Mouse (Mus musculus) T-helper 1 cell (primary cell): Measurements from ENCODE around the gene Mcm7.
"Not testable (repeated sequence)": the region's sequence is repeated elsewhere in the genome, so short reads cannot be mapped to it uniquely, and the experiment has no call there.

Experiments used
- in situ Hi-C: fragments of 300-600 bp; cut with MboI, MseI; formaldehyde crosslinking; loops from one replicate; pipeline ENCODE4 v1.15.1; 2025; ENCODE audit warnings: high pct_unique_total_duplicates

Gene Mcm7

DNA sequence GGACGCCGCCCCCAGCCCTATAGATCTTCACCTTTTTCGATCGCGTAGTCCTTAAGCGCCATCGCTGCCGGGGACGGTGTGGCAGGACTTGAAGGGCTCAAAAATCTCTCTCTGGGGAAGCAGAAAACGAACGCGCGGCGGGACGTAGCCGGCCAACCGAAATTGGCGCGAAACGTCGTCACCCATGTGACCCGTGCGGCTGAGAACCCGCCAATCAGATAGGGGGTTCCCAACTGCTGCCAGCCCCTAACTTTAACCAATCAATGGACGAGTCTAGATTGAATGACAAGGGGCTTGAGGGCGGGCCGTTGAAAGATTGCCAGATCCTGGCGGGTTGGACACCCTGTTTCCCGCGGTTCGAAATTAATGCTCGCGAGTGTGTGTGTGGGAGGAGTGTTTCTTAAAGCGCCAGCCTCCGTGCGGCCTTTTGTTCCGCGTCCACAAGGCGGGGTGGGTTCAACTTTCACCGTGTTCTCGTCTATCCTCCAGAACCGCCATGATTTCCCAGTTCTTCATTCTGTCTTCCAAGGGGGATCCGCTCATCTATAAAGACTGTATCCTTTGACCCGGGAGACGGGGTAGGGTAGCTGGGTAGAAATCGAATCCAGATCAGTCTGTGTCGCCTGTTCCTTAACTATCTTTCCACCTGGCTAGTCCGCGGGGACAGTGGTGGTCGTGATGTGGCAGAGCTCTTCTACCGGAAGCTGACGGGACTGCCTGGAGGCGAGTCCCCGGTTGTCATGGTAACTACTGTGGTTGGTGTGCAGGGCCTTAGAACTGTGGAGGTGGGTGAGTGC is at the start of gene Mcm7, which contains the start of gene Ap4m1:
Gene Mcm7 (minus strand): TSS at position 728 of the 797 bp plus-strand sequence.
Gene Ap4m1 (plus strand): TSS at position 308 of the 797 bp plus-strand sequence.
- in situ Hi-C loops: loop anchor here (10.0 to 25.0 kb wide), 2 partner anchors 637 to 860 kb away; partner anchors contain the start of genes Epo, Gnb2, Srrt and Trip6

DNA sequence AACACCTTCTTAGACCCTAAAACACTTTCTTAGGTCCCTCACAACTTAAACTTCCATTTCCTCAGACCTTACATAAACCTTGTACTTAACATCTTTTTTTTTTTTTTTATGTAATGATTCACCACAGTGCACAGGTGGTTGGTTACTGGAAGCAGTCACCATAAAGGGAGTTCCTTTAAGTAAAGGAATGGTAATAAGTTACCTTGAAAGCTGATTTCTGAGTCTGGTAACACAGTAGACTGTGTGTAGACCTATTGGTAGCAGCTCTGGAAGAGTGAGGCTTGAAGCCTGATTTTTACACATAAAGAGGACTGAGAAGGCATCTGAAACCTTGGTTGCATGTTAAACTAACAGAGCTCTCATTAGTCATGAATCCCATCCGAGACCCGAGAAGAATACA is 47.6 kb upstream of the Mcm7 start:
- in situ Hi-C loops: no loop called here

GRCm38 (mm10) chr5:138216632-138217031 is 44.4 kb upstream of the Mcm7 start:
- in situ Hi-C loops: not testable (repeated sequence)

DNA sequence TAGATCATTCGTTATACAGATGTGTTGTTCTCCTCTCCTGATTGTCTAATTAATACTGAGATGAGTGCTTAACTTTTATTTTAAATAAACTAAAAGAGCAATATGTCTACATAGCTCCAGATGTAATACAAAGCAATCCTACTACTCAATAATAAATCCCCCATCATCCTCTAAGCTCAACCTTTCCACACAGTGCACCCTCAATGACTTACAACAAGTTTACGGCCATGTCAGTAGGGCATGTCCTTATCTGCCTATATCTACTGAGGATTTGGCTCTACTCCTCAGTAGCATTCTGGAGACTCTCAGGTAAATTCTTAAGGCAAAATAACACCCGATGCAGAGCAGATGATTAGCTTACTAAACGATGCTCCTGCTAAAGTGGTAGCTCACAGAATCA is 35.7 kb upstream of the Mcm7 start:
- in situ Hi-C loops: loop anchor here (5.0 kb wide), 1 partner anchor 444 kb away; no protein-coding TSS in a partner anchor

DNA sequence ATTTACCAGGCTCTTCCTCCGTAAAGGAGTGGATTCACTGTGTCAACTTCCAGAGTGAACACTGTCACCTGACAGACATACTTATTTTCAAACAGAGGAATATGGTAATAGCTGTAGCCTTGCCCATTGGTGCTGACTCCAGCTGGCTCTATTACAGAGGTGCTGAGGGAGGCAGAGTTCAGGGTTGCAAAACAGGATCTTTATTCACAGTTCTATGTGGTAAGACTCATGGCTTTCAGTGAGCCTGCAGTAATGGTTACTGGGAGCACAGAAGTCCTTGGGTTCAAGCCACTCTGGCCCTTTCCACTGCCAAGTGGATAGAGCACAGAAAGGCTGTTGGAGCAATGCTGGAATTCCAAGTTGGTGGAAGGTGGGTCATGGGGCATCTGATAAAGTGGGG is 35.0 kb upstream of the Mcm7 start:
- in situ Hi-C loops: loop anchor here (5.0 kb wide), 1 partner anchor 445 kb away; no protein-coding TSS in a partner anchor

DNA sequence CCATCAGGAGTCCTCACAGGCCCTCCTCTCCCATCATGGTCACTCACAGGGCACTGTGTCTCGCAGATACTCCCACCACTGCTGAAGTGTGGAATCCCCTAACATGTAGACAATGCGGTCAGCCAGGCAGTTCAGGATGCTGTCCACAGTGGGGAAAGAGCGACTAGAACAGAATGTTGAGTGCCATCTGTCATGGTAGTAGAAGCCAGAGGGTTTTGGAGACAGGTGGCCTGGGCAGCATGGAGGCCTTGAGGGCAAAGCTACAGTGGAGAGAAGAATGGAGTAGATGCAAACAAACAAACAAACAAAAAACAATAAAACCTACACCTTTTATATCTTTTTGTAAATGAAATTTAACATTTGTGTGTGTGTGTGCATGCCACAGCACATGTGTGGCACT is 29.9 kb upstream of the Mcm7 start:
- in situ Hi-C loops: no loop called here

DNA sequence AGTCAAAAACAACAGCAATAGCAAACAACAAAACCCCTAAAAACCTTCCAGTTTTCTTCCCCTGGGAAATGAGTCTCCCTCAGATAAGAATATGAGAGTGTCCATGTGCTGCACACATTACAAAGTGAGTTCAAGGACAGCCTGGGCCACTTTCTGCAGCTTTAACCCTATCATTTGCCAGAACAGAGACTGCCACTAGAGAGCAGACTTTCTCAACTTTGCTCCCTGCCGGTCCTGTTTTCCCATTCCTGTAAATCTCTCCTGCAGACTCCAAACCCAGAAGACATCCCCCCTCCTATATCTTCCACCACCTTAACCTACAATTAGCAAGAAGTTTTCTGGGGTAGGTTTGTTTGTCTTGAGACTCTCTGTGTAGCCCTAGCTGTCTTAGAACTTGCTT is 27.4 kb upstream of the Mcm7 start:
- in situ Hi-C loops: no loop called here

DNA sequence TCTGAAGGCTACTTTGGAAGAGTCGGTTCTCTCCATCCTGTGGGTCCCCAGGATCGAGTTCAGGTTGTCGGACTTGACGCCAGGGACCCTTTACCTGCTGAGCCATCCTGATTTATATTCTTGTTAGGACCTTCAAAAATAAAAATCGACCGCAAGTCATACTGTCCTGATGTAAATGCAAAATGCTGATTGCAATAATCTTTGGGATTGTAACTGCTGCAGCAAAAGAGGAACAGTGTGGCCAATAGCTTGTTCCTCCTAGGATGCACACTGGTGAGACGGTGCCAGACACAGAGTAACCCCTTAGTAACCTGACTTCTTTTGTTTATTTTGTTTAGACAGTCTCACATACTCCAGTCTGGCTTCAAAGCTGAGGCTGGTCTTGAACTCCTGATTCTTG is 23.2 kb upstream of the Mcm7 start:
- in situ Hi-C loops: no loop called here

DNA sequence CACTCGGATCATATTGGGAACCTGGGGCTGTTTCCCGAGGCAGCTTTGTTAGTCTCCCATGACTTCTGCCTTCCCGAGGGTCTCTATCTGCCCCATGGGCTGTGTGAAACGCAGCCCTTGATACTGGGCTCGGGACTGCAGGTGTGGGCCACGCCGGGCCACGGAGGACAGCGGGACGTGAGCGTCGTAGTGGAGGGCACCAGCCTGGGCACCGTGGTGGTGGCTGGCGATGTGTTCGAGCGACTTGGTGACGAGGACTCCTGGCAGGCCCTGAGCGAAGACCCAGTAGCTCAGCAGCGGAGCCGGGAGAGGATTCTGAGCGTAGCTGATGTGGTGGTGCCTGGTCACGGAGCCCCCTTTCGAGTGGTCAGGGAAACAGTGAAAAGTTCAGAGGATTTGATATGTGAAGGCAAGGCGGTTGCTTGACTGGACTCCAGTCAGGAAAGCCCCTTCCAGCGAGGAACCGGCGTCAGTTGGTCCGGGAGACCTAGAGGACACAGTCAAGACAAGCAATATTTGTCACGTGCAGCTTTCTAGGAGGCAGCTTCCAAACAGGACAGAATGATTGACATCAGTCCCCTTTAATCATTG is 22.6 kb upstream of the Mcm7 start:
- in situ Hi-C loops: loop anchor here (5.0 kb wide), 1 partner anchor 82 kb away; the partner anchor contains the start of gene Gm43720

GRCm38 (mm10) chr5:138193771-138194727 is 21.8 kb upstream of the Mcm7 start, which contains the start of gene Mblac1:
Mblac1 (plus strand) TSS chr5:138194314.
- in situ Hi-C loops: loop anchor here (5.0 kb wide), 1 partner anchor 83 kb away; the partner anchor contains the start of gene Gm43720

GRCm38 (mm10) chr5:138187661-138188306 is 15.6 kb upstream of the Mcm7 start:
- in situ Hi-C loops: no loop called here

DNA sequence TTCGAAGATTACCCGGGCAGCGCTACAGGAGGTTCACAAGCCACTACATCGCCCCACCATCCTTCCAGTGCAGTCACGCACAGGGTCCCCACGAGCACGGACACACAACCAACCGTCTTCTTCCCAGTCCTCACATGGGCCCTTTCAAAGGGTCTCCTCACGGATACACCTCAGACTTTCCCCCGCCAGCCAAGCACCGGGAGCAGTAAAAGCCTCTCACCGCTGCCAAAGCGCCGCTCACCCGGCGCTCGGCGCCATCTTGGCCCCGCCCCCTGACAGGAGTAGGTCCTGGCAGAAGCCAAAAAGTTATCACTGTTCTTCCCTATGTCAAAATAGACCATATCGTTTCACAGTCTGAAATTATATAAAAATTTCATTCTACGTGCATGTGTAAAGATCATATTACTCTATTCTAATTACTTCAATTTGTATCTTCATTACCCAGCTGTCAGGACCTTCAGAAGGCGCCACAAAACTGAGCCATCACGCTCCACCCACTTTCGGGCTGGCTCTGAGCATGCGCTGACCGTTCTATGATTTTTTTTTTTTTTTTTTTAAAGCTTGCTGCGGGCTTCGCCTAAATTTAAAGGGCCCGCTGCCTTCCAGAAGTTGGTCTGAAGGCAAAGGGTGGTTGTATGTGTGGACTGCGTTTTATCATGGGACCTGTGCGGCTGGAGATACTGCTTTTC is 14.9 kb upstream of the Mcm7 start, which contains the start of the genes Taf6 and Cnpy4:
Gene Taf6 (minus strand): TSS at position 502 of the 689 bp plus-strand sequence.
Gene Cnpy4 (plus strand): TSS at position 536 of the 689 bp plus-strand sequence.
- in situ Hi-C loops: no loop called here

- in situ Hi-C loops: loop anchor here (10.0 to 25.0 kb wide), 2 partner anchors 638 to 861 kb away; partner anchors contain the start of genes Epo, Gnb2, Srrt and Trip6
Observed at GRCm38 (mm10) chr5:138173217-138173616, 995 bp upstream of the Mcm7 start.

DNA sequence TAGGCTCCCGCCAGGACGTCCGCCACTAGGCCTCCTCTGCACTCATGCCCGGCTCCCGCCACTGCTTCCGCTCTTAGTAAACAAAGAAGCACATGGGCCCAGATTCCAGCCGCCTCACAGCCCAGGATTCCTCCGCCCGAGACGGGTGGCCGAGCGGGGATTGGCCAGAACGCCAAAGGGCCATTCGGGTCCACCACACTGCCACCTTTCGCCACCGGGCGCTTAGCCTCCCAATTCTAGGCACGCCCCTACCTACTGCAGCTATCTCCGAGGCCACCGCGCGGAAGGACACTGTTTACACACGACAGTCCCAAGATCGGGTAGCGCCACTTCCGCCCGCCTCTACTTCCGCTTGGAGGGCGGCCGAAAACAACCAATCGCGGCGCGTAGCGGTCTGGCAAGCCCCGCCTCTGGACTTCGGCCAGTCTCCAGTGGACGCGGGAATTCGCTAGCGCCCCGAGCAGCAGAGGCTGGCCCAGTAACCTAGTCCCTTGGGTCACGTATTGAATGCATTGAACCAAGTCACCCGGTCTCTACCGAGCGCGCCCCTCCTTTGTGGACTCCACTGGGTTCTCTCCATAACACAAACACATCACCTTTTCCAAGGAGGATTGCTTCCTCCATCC is 1.2 kb downstream of the Mcm7 start:
- in situ Hi-C loops: loop anchor here (10.0 to 25.0 kb wide), 2 partner anchors 636 to 859 kb away; partner anchors contain the start of genes Epo, Gnb2, Srrt and Trip6

GRCm38 (mm10) chr5:138165594-138165993 is 6.6 kb downstream of the Mcm7 start:
- in situ Hi-C loops: loop anchor here (25.0 kb wide), 1 partner anchor 853 kb away; the partner anchor contains the start of genes Srrt and Trip6

DNA sequence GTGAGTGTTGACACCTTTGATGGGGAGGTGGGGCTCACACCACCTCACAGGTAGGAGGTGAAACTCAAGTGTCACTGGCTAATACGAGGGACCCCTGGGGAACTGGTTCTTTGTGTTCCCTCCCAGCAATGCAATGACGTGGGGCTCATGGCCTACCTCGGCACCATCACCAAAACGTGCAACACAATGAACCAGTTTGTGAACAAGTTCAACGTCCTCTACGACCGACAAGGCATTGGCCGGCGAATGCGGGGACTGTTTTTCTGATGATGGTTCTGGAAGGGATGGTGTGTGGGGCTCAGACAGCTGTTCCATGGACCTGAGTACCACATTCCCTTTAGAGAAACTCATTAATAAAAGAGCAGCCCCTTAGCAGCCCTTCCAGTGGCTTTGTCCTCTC is 8.6 kb downstream of the Mcm7 start:
- in situ Hi-C loops: loop anchor here (5.0 to 25.0 kb wide), 2 partner anchors 851 to 1319 kb away; partner anchors contain the start of genes Srrt, Trip6 and Zfand2a

DNA sequence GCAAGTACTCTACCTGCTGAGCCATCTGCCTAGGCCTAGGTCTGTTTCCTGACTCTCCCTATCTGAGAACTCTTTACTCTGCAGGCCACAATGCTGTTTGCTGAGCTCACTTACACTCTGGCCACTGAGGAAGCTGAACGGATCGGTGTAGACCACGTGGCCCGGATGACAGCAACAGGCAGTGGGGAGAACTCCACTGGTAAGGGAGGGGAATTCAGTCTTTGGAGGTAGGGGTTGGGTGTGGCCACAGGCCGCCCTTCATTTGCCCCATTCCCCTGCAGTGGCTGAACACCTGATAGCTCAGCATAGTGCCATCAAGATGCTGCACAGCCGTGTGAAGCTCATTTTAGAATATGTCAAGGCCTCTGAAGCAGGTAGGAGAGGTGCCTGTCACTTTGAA is 9.2 kb downstream of the Mcm7 start:
- in situ Hi-C loops: loop anchor here (5.0 to 25.0 kb wide), 2 partner anchors 851 to 1319 kb away; partner anchors contain the start of genes Srrt, Trip6 and Zfand2a

GRCm38 (mm10) chr5:138160842-138161665 is 11.2 kb downstream of the Mcm7 start, which contains the start of gene Cops6:
Cops6 (plus strand) TSS chr5:138161071.
- in situ Hi-C loops: loop anchor here (5.0 to 25.0 kb wide), 2 partner anchors 849 to 1321 kb away; partner anchors contain the start of genes Srrt, Trip6 and Zfand2a
